ENCODE assay signal across 26 mouse cellular contexts in genomic region chr12:86819568-86819967, GRCm38 (mm10).
A peak's percentile ranks its signal among the peaks of the same experiment; 100 is the strongest.
DNase-seq lines count a peak whose midpoint lies in the region; ATAC-seq and TF ChIP-seq lines count a peak whose summit lies in the region.
"Had no signal": no experiment of that assay in that cellular context is flagged by ENCODE, and none has a peak within 500 bp of the region (broad histone marks: within the 10 kb centered on the region; RNA-seq: fewer than 3 reads in every experiment).

No protein-coding gene starts in this region.

- no peak overlapping the region for H3K4me2 ChIP-seq in forebrain, postnatal 0 days (ENCODE audit: low read depth)
- no peak overlapping the region for H3K4me2 ChIP-seq in heart, embryonic 14.5 days (ENCODE audit: low read length)
- H3K4me2 ChIP-seq in kidney, embryonic 15.5 days = no peak overlapping the region
- H3K4me2 ChIP-seq: hindbrain, embryonic 14.5 days; limb, embryonic 12.5 days; liver, embryonic 15.5 days; lung, embryonic 14.5 days; midbrain, embryonic 13.5 days; neural tube, embryonic 13.5 days had no signal

- no peak overlapping the region for H3K4me3 ChIP-seq in forebrain, embryonic 10.5 days
- no peak overlapping the region for H3K4me3 ChIP-seq in forebrain, postnatal 0 days (ENCODE audit: low read depth, low read length)
- no peak overlapping the region for H3K4me3 ChIP-seq in heart, embryonic 14.5 days (ENCODE audit: control insufficient read depth in 1 of 2, insufficient read depth in 1 of 2, low read depth in 1 of 2, low read length in 2 of 2)
- H3K4me3 ChIP-seq in kidney, embryonic 15.5 days (replicated peaks) = no peak overlapping the region
- H3K4me3 ChIP-seq: heart, adult 2 months; limb, embryonic 12.5 days; liver, embryonic 15.5 days; midbrain, embryonic 13.5 days; neural tube, embryonic 13.5 days had no signal

- no peaks in the 10 kb centered on the region for H3K9me3 ChIP-seq in forebrain, embryonic 10.5 days
- H3K9me3 ChIP-seq in forebrain, postnatal 0 days (ENCODE audit: low read length) = no peaks in the 10 kb centered on the region
- no peaks in the 10 kb centered on the region for H3K9me3 ChIP-seq in heart, embryonic 14.5 days (ENCODE audit: control insufficient read depth, low read length)
- no peaks in the 10 kb centered on the region for H3K9me3 ChIP-seq in kidney, embryonic 15.5 days (replicated peaks)
- H3K9me3 ChIP-seq: limb, embryonic 12.5 days; liver, embryonic 15.5 days; midbrain, embryonic 13.5 days; neural tube, embryonic 13.5 days had no signal

- WGBS in forebrain, embryonic 10.5 days = 97% methylated on average over 6 of the region's 6 CpGs
- WGBS in forebrain, postnatal 0 days = 94% methylated on average over 6 of the region's 6 CpGs
- 87% methylated on average over 6 of the region's 6 CpGs for WGBS in heart, embryonic 14.5 days
- 96% methylated on average over 6 of the region's 6 CpGs for WGBS in kidney, embryonic 15.5 days

- peaks cover 81% of the 10 kb centered on the region for H3K4me1 ChIP-seq in forebrain, embryonic 10.5 days
- H3K4me1 ChIP-seq in forebrain, postnatal 0 days (ENCODE audit: insufficient read depth) = peaks cover 44% of the 10 kb centered on the region
- H3K4me1 ChIP-seq in heart, embryonic 14.5 days (ENCODE audit: control insufficient read depth in 2 of 2, insufficient read depth in 2 of 2, low read length in 2 of 2) = peaks cover 47 to 60% of the 10 kb centered on the region in 2 experiments
- peaks cover 68% of the 10 kb centered on the region for H3K4me1 ChIP-seq in kidney, embryonic 15.5 days

- DNase-seq in forebrain, embryonic 10.5 days (ENCODE audit: extremely low spot score, low spot score) = no peak
- no peak for DNase-seq in forebrain, postnatal 0 days
- no peak for DNase-seq in heart, adult 9 months (ENCODE audit: low spot score in 2 of 2)
- DNase-seq in kidney, postnatal 25 days = no peak
- DNase-seq in urinary bladder, postnatal 10 days (ENCODE audit: low spot score) = no peak
- DNase-seq: adrenal gland, postnatal 25 days; cerebellum, adult 18-20 months; gastrocnemius, postnatal 25 days; heart, adult 2 months; kidney, adult 9 months; kidney, postnatal 14 days; lung, embryonic 14.5 days; right cerebral cortex, postnatal 4 days; thymus, adult 18-20 months; thymus, postnatal 25 days had no signal

- TF ChIP-seq CTCF in forebrain, postnatal 0 days (IDR thresholded peaks at IDR 0.05; ENCODE audit: low read depth) = no peak

- ATAC-seq in forebrain, postnatal 0 days = no peak
- ATAC-seq in heart, embryonic 14.5 days (ENCODE audit: insufficient number of reproducible peaks, insufficient read depth, low FRiP score, low read depth) = no peak
- ATAC-seq in kidney, embryonic 15.5 days (replicated peaks; ENCODE audit: low FRiP score) = no peak
- ATAC-seq: forebrain, embryonic 14.5 days; intestine, postnatal 0 days; midbrain, embryonic 13.5 days had no signal

- H3K9ac ChIP-seq in forebrain, postnatal 0 days = no peak overlapping the region
- H3K9ac ChIP-seq in heart, embryonic 14.5 days (ENCODE audit: low read length) = no peak overlapping the region
- no peak overlapping the region for H3K9ac ChIP-seq in kidney, embryonic 15.5 days
- H3K9ac ChIP-seq: hindbrain, embryonic 14.5 days; limb, embryonic 12.5 days; liver, embryonic 15.5 days; lung, embryonic 14.5 days; midbrain, embryonic 13.5 days; neural tube, embryonic 13.5 days had no signal

- no peaks in the 10 kb centered on the region for H3K36me3 ChIP-seq in forebrain, embryonic 10.5 days (replicated peaks)
- H3K36me3 ChIP-seq in forebrain, postnatal 0 days (ENCODE audit: insufficient read depth) = no peaks in the 10 kb centered on the region
- no peaks in the 10 kb centered on the region for H3K36me3 ChIP-seq in heart, embryonic 14.5 days (ENCODE audit: control insufficient read depth, insufficient read depth, low read length)
- no peaks in the 10 kb centered on the region for H3K36me3 ChIP-seq in kidney, embryonic 15.5 days
- H3K36me3 ChIP-seq: limb, embryonic 12.5 days; liver, embryonic 15.5 days; midbrain, embryonic 13.5 days; neural tube, embryonic 13.5 days had no signal

- H3K27me3 ChIP-seq in forebrain, embryonic 10.5 days (ENCODE audit: poor library complexity, severe bottlenecking) = peaks cover 37% of the 10 kb centered on the region
- H3K27me3 ChIP-seq in forebrain, postnatal 0 days (ENCODE audit: insufficient read depth, low read length) = no peaks in the 10 kb centered on the region
- H3K27me3 ChIP-seq in heart, embryonic 14.5 days (ENCODE audit: control insufficient read depth, insufficient read depth, low read length) = no peaks in the 10 kb centered on the region
- no peaks in the 10 kb centered on the region for H3K27me3 ChIP-seq in kidney, embryonic 15.5 days
- H3K27me3 ChIP-seq: limb, embryonic 12.5 days; liver, embryonic 15.5 days; midbrain, embryonic 13.5 days; neural tube, embryonic 13.5 days had no signal

- 0 out of 2 replicates have a peak overlapping the region, but pooled peaks have one; percentile 58 for H3K27ac ChIP-seq in forebrain, embryonic 10.5 days
- no peak overlapping the region for H3K27ac ChIP-seq in forebrain, postnatal 0 days (ENCODE audit: low read depth, low read length)
- H3K27ac ChIP-seq in heart, embryonic 14.5 days (replicated peaks in 1 of 2; ENCODE audit: control insufficient read depth in 1 of 2, insufficient read depth in 1 of 2, low read depth in 2 of 2, low read length in 2 of 2) = peak overlapping the region; percentile 94 to 98; a peak in 3 of 4 replicates
- H3K27ac ChIP-seq in kidney, embryonic 15.5 days = 0 out of 2 replicates have a peak overlapping the region, but pooled peaks have one; percentile 11
- H3K27ac ChIP-seq: limb, embryonic 12.5 days; liver, embryonic 15.5 days; macrophage; midbrain, embryonic 13.5 days; neural tube, embryonic 13.5 days; stomach, postnatal 0 days had no signal
